Mouse (Mus musculus) liver, adult 2 months (tissue): ENCODE results near the gene Sema3a.

ENCODE experiments used
- CTCF ChIP-seq: fragments of 200-500 bp; IDR thresholded peaks from 2 replicates; pipeline ENCODE4 v1.5.1; 2011; ENCODE audit warnings: low read depth, low read length, control low read depth
- POLR2A ChIP-seq: fragments of 200-500 bp; IDR thresholded peaks from 2 replicates; pipeline ENCODE4 v1.6.1; 2011; ENCODE audit warnings: low read length, control low read depth; ENCODE audit not compliant: insufficient read depth; ENCODE audit errors: extremely low read depth

DNA sequence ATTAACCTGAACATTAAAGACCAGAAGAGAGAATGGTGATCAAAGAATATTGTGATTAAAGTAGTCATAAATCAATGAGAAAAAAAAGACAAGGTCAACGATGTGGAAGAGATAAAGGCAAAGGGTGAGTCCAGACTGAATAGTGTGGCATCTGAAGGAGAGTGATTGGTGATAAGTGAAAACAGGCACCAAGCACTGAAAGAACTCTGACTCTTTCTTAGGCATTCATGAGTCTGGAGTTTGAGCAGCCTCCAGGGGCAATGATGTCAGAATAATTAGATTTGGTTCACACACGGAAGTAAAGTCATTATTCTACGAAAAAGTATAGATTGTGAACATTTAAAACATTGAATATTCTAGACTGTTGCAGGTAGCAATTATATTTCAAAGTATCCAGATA is 235.5 kb downstream of the Sema3a start:
- TF ChIP-seq CTCF (no peak), POLR2A (no peak)
